Mouse (Mus musculus) ES-E14 (cell line): ENCODE measurements around the gene Orm3. TPM values are rescaled to one million over a fixed set of nuclear protein-coding genes. Genes with fewer than 3 reads are reported as not detected.

Experiments used
- DNase-seq: peaks from one replicate; pipeline ENCODE4 v3.0.0-alpha.2; 2013; ENCODE audit warnings: low read depth, low spot score
- H3K27ac ChIP-seq: 2 replicates; pipeline ENCODE4 v1.5.1; 2012; ENCODE audit warnings: low read depth, mild to moderate bottlenecking, low read length, moderate library complexity, mixed read lengths; ENCODE audit not compliant: poor library complexity, insufficient read depth, severe bottlenecking
- H3K36me3 ChIP-seq: 2 replicates; pipeline ENCODE4 v1.6.1; 2012; ENCODE audit warnings: mild to moderate bottlenecking, low read length, moderate library complexity, mixed read lengths; ENCODE audit not compliant: control insufficient read depth, poor library complexity, insufficient read depth, severe bottlenecking
- H3K4me1 ChIP-seq, 2 experiments: fragments of 150-350 bp in 1 of 2; sonication (generic) in 1 of 2; 2 replicates each; pipeline ENCODE4 v1.6.1; 2012; ENCODE audit warnings: low read length in 2 of 2, mild to moderate bottlenecking in 1 of 2, mixed read lengths in 1 of 2; ENCODE audit not compliant: control insufficient read depth in 2 of 2, insufficient read depth in 2 of 2, poor library complexity in 1 of 2
- H3K4me3 ChIP-seq, 2 experiments: fragments of 150-350 bp in 1 of 2; sonication (generic) in 1 of 2; 2 replicates each; pipeline ENCODE4 v1.5.1; 2012; ENCODE audit warnings: low read length in 2 of 2, low read depth in 1 of 2, mild to moderate bottlenecking in 1 of 2, mixed read lengths in 1 of 2; ENCODE audit not compliant: insufficient read depth in 1 of 2, poor library complexity in 1 of 2, severe bottlenecking in 1 of 2
- H3K9ac ChIP-seq: 2 replicates; pipeline ENCODE4 v1.6.1; 2012; ENCODE audit warnings: low read depth, mild to moderate bottlenecking, low read length, mixed read lengths; ENCODE audit not compliant: poor library complexity, insufficient read depth, severe bottlenecking
- H3K9me3 ChIP-seq: fragments of 150-350 bp; sonication (generic); 2 replicates; pipeline ENCODE4 v1.6.1; 2012; ENCODE audit warnings: low read depth, mild to moderate bottlenecking, low read length; ENCODE audit not compliant: control insufficient read depth, insufficient read depth
- CHD2 ChIP-seq: IDR thresholded peaks from 2 replicates; pipeline ENCODE4 v1.6.1; 2014; ENCODE audit warnings: mild to moderate bottlenecking, low read depth, low read length, inconsistent platforms
- HCFC1 ChIP-seq: IDR thresholded peaks from 2 replicates; pipeline ENCODE4 v1.6.1; 2012; ENCODE audit warnings: low read length, inconsistent platforms, borderline replicate concordance; ENCODE audit not compliant: insufficient read depth
- MAFK ChIP-seq: IDR thresholded peaks from 2 replicates; pipeline ENCODE4 v1.6.1; 2014; ENCODE audit warnings: mild to moderate bottlenecking, low read depth, low read length, inconsistent platforms; ENCODE audit not compliant: insufficient read depth
- ZC3H11A ChIP-seq: IDR thresholded peaks from 2 replicates; pipeline ENCODE4 v1.6.1; 2012; ENCODE audit warnings: low read depth, mild to moderate bottlenecking, inconsistent platforms, low read length, borderline replicate concordance
- ZNF384 ChIP-seq: IDR thresholded peaks from 2 replicates; pipeline ENCODE4 v1.6.1; 2012; ENCODE audit warnings: low read depth, low read length, inconsistent platforms
- in situ Hi-C, 2 experiments: fragments of 600-800 bp; cut with MboI; formaldehyde crosslinking; loops; one replicate each; pipeline ENCODE4 v1.15.1; 2025; ENCODE audit warnings: low sequenced_read_pairs in 2 of 2, inconsistent platforms in 1 of 2; ENCODE audit not compliant: unreplicated experiment in 2 of 2
- total RNA-seq: library from RNA; depleted of rRNA; stranded (reverse); fragments of 300-350 nt; gene quantifications from 2 replicates; pipeline ENCODE4 v1.2.3, GENCODE M21; 2012

The Orm3 gene
- total RNA-seq, 1 experiment, result not detected

DNA sequence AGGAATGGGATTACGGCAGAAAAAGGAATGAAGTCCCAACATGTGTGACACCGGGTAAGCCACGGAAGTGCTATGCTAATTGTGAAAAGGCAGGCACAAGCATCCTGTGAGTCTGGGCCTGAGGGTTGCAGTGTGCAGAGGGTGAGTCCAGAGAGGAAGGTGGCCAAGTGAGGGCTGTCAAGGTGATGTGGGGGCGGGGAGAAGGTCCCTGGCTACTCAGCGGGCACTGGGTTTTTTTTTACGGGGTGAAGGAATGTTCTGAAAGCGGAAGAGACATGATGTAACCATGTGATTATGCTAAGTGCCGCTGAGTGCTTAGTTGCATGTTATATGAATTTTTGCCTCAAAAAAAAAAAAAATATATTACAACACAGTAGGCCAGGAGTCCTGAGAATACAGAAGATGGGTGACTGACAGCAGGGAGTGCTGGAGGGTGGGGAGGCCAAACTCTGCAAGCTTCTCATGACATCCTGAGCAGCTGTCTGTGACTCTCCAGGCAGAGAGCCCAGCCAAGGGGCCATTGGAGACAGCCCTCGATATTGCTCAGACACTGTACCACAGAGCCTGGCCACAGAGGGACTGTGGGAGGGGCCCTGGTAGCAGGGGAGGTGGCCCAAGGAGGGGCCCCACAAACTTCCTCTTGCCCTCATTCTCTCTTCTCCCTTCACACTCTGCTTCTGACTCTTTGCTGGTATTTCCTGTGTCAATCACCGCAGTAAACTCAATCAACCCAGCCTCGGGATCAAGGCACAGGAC is 43.1 kb downstream of the Orm3 start:
- H3K36me3 ChIP-seq, result peaks cover 8% of the 10 kb centered on the region; the same call in 1 of the 2 replicates
- TF ChIP-seq ZNF384, result no peak
- no peak for TF ChIP-seq MAFK
- TF ChIP-seq CHD2, result no peak
- TF ChIP-seq HCFC1, result no peak
- TF ChIP-seq ZC3H11A, result no peak
- H3K4me1 ChIP-seq, result peaks cover 3 to 7% of the 10 kb centered on the region in 2 experiments; a peak in 1 of 4 replicates
- H3K9ac ChIP-seq, result no peak overlapping the region
- H3K27ac ChIP-seq, result no peak overlapping the region
- H3K4me3 ChIP-seq, result no peak overlapping the region
- in situ Hi-C loops, result no loop called here
- no peak for DNase-seq
- H3K9me3 ChIP-seq, result no peaks in the 10 kb centered on the region

DNA sequence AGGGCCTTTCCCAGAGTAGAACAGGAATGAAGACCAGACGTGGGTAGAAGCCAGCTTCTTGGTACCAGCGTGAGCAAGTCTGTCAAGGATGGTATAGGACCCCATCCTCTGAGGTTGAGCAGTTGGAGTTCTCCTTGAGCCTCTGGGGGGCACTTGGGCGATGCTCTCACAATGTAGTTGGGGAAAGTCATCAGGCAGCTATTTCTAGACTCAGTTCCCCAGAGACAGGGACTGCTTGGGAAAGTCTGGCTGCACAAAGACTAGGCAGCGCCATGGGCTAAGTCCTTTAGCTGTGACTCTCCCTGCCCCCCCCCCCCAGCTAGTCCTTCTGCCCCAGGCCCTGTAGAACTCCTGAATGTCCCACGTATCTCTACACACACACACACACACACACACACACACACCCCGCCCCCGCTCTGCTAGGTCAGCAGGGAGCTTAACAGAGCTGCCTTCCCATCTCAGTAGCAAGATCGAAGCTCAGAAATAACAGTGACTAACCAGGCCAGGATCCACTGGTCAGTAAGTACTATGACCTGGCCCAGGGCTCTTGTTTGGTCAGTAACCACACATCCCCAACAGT is 43.8 kb downstream of the Orm3 start:
- no peak overlapping the region for H3K27ac ChIP-seq
- H3K4me3 ChIP-seq, result no peak overlapping the region
- no peaks in the 10 kb centered on the region for H3K9me3 ChIP-seq
- peaks cover 7% of the 10 kb centered on the region; the same call in 1 of the 2 replicates for H3K36me3 ChIP-seq
- peaks cover 3 to 8% of the 10 kb centered on the region in 2 experiments; a peak in 1 of 4 replicates for H3K4me1 ChIP-seq
- H3K9ac ChIP-seq, result no peak overlapping the region
- in situ Hi-C loops, result no loop called here
- no peak for DNase-seq
- no peak for TF ChIP-seq CHD2

DNA sequence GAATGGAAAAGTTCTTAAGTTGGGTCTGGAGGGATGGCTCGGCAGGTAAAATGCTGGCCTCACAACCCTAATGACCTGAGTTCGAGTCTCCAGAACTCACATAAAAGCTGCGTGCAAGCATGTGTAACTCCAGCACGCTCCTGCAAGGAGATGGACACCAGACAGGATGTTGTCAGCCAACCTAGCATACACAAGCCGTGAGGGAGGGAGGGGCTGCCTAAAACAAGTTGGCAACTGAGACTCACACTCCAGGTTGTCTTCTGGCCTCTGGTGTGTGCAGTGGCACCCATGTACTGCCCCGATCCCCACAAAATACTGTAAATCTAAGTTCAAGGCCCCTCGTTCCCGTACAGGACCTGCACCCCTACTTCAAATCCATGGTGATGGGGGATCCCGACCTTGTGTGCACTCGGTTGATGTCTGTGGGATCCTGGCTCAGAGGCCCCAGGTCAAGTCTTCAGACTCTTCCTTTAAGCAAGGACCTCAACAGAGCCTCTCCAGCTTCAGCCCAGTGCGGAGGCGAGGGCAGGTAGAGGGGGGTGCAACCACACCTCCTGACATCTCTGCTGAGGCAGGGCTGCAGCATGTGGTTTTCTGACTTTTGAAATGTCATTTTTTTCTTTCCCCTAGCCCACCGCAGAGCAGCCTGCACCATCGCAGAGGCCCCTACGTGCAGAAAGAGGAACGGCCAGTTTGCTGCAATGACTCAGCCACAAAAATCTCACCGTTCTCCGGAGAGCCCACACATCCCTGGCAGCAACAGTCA is 44.8 kb downstream of the Orm3 start:
- Histone ChIP-seq H3K36me3 (no peaks in the 10 kb centered on the region), H3K27ac (no peak overlapping the region), H3K9ac (no peak overlapping the region), H3K9me3 (no peaks in the 10 kb centered on the region), H3K4me3 (no peak overlapping the region), H3K4me1 (peaks cover 3 to 8% of the 10 kb centered on the region in 2 experiments; a peak in 1 of 4 replicates)
- in situ Hi-C loops, result no loop called here
- no peak for DNase-seq
- TF ChIP-seq ZC3H11A, result no peak
- TF ChIP-seq CHD2, result no peak
- TF ChIP-seq HCFC1, result no peak
- TF ChIP-seq MAFK, result no peak
- no peak for TF ChIP-seq ZNF384

DNA sequence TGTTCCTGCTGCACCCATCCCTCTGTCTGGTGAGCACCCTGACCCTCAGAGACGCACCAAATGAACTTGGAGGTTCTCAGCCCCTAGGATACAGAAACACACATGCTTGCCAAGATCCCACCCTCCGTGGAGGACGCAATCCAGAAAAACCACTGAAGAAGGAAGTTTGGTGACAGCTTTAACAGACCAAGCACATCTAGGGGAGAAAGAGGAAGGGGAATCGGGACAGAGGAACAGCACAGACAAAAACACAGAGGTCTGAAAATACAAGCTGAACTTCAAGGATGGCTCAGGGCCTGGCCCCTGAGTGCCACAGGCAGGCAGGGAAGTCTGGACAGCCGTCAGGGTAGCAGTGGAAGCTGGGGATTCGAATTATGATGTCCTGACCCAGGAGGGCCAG is 45.7 kb downstream of the Orm3 start:
- H3K9me3 ChIP-seq, result no peaks in the 10 kb centered on the region
- TF ChIP-seq MAFK, result no peak
- no peak for TF ChIP-seq ZC3H11A
- no peak for TF ChIP-seq ZNF384
- no peak for TF ChIP-seq HCFC1
- TF ChIP-seq CHD2, result no peak
- H3K9ac ChIP-seq, result no peak overlapping the region
- H3K27ac ChIP-seq, result no peak overlapping the region
- DNase-seq, result no peak
- peaks cover 3 to 8% of the 10 kb centered on the region in 2 experiments; a peak in 1 of 4 replicates for H3K4me1 ChIP-seq
- in situ Hi-C loops, result no loop called here
- H3K36me3 ChIP-seq, result no peaks in the 10 kb centered on the region
- no peak overlapping the region for H3K4me3 ChIP-seq
